In the genomic region with DNA sequence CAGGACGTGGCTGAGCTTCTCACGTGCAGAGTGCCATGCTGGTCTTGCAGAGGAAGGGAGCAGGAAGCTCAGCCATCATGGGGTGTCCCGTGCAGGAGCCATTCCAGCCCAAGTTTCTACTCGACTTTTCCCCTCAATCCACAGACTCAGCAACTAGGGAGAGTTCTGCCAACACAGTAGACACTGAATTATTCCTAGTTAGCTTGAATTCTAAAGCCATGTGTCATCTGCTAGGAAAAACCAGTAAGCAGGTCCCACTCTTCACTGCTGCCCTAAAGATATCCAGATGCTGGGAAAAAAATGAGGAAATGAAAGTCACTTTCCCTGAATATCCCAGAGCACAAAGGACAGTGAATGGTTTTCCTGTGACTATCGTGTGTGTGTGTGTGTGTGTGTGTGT, we compare ENCODE assay signal across 27 mouse cellular contexts. TPM values are rescaled to one million over a fixed set of nuclear protein-coding genes. Genes with fewer than 3 reads are reported as not detected.
DNase-seq lines count a peak whose midpoint lies in the region.
"Had no signal": no experiment of that assay in that cellular context is flagged by ENCODE, and none has a peak within 500 bp of the region (broad histone marks: within the 10 kb centered on the region; RNA-seq: fewer than 3 reads in every experiment).

No protein-coding gene starts in this region.

- H3K9me3 ChIP-seq in forebrain, embryonic 10.5 days, result no peaks in the 10 kb centered on the region
- H3K9me3 ChIP-seq: embryonic facial prominence, embryonic 12.5 days; embryonic facial prominence, embryonic 15.5 days; forebrain, embryonic 13.5 days; G1E; heart, embryonic 12.5 days; heart, embryonic 15.5 days; hindbrain, embryonic 10.5 days; hindbrain, embryonic 15.5 days had no signal

- H3K79me2 ChIP-seq in macrophage (ENCODE audit: inconsistent target), result no peaks in the 10 kb centered on the region

- peak overlapping the region; percentile 22; the same call in 1 of the 2 replicates for H3K27ac ChIP-seq in macrophage
- no peak overlapping the region for H3K27ac ChIP-seq in forebrain, embryonic 10.5 days
- H3K27ac ChIP-seq: embryonic facial prominence, embryonic 12.5 days; embryonic facial prominence, embryonic 15.5 days; forebrain, embryonic 13.5 days; heart, embryonic 15.5 days; hindbrain, embryonic 10.5 days; hindbrain, embryonic 15.5 days had no signal

- H3K27me3 ChIP-seq in forebrain, embryonic 10.5 days (ENCODE audit: poor library complexity, severe bottlenecking), result no peaks in the 10 kb centered on the region
- H3K27me3 ChIP-seq: CH12.LX; embryonic facial prominence, embryonic 12.5 days; embryonic facial prominence, embryonic 15.5 days; forebrain, embryonic 13.5 days; heart, embryonic 12.5 days; heart, embryonic 15.5 days; hindbrain, embryonic 15.5 days had no signal

- no peak overlapping the region for H3K4me3 ChIP-seq in macrophage (ENCODE audit: inconsistent target)
- no peak overlapping the region for H3K4me3 ChIP-seq in forebrain, embryonic 10.5 days
- H3K4me3 ChIP-seq: embryonic facial prominence, embryonic 12.5 days; embryonic facial prominence, embryonic 15.5 days; erythroblast, embryonic 14.5 days; forebrain, embryonic 13.5 days; heart, embryonic 12.5 days; heart, embryonic 15.5 days; hindbrain, embryonic 10.5 days; hindbrain, embryonic 15.5 days had no signal

- no peaks in the 10 kb centered on the region for H3K36me3 ChIP-seq in macrophage (ENCODE audit: inconsistent target)
- no peaks in the 10 kb centered on the region for H3K36me3 ChIP-seq in forebrain, embryonic 10.5 days (replicated peaks)
- H3K36me3 ChIP-seq: embryonic facial prominence, embryonic 12.5 days; embryonic facial prominence, embryonic 15.5 days; G1E; heart, embryonic 12.5 days; heart, embryonic 15.5 days; hindbrain, embryonic 10.5 days; hindbrain, embryonic 15.5 days had no signal

- DNase-seq in 3134 (ENCODE audit: extremely low read depth, insufficient read length, low spot score) (peak; percentile 41), 3T3-L1 (ENCODE audit: low read depth, low spot score) (peak; percentile 92), adipocyte (ENCODE audit: low spot score) (peak; percentile 53)
- no peak for DNase-seq in forebrain, embryonic 10.5 days (ENCODE audit: extremely low spot score, low spot score)
- no peak for DNase-seq in cerebellum, adult 8-10 months
- DNase-seq: adrenal gland, postnatal 10 days; adrenal gland, postnatal 36 days; B cell, adult 2 months; cerebellum, adult 11 months; cerebellum, adult 2 months; cerebellum, postnatal 10 days; gastrocnemius, postnatal 25 days; heart, adult 18-20 months; heart, postnatal 10 days; heart, postnatal 36 days; kidney, adult 2 months had no signal

- 71% methylated on average over 5 of the region's 5 CpGs for WGBS in macrophage (ENCODE audit: missing documents)
- WGBS in forebrain, embryonic 10.5 days, result 78% methylated on average over 5 of the region's 5 CpGs

- no peaks in the 10 kb centered on the region for H3K4me1 ChIP-seq in forebrain, embryonic 10.5 days
- H3K4me1 ChIP-seq: embryonic facial prominence, embryonic 12.5 days; embryonic facial prominence, embryonic 15.5 days; heart, embryonic 12.5 days; heart, embryonic 15.5 days; hindbrain, embryonic 10.5 days; hindbrain, embryonic 15.5 days had no signal

RNA-seq across cellular contexts. Expression of gene Rbpj, which starts 5.8 kb away (rescaled TPM):
- total RNA-seq in macrophage (2018; cell fraction: chromatin; rRNA removed), result 100 to 1,000 TPM in 25 of 26 experiments, 10 to 100 TPM in 1; 85.3 to 805 (median 258) TPM
- total RNA-seq in macrophage (2018; cell fraction: cytosol; rRNA removed), result 100 to 1,000 TPM in 6 of 26 experiments, 10 to 100 TPM in 20; 45.2 to 178 (median 60.2) TPM
- total RNA-seq in macrophage (2018; cell fraction: nucleus; rRNA removed), result 100 to 1,000 TPM; 101 to 429 (median 216) TPM
- 31.2 to 90.6 TPM (median 32.9 TPM) in 3 replicates for polyA plus RNA-seq in macrophage (2018)
- 41.6 and 44.0 TPM in 2 replicates for polyA plus RNA-seq in forebrain, embryonic 10.5 days (2016; fragmentation: Nextera tagmentation; extraction: Ambion mirVana)

Comparison
In these comparisons a context has a peak if more than half of its experiments do, and no peak if none do; other contexts are left out.
1. DNase-seq: peak in 3134 (single experiment), 3T3-L1 (single experiment) and adipocyte (single experiment); none in forebrain, embryonic 10.5 days (single experiment) and cerebellum, adult 8-10 months (single experiment).